Mouse (Mus musculus) heart, postnatal 36 days (tissue): Measurements from ENCODE around the gene Ift172. TPM values are rescaled to one million over a fixed set of nuclear protein-coding genes. Genes with fewer than 3 reads are reported as not detected.

ENCODE experiments used
- DNase-seq, 2 experiments: peaks; one replicate each; pipeline ENCODE4 v3.0.0; 2021 to 2022
- intact Hi-C: fragments of 180-260 bp; cut with DNase I; formaldehyde crosslinking; loops from one replicate; pipeline ENCODE4 v1.15.1; 2025
- total RNA-seq, 2 experiments: library from RNA; stranded (reverse); gene quantifications; 2 replicates each; pipeline ENCODE4 v1.2.3; 2021

Ift172 gene
- total RNA-seq, 2 experiments from 2014 or later: 36.8 to 43.6 TPM

DNA sequence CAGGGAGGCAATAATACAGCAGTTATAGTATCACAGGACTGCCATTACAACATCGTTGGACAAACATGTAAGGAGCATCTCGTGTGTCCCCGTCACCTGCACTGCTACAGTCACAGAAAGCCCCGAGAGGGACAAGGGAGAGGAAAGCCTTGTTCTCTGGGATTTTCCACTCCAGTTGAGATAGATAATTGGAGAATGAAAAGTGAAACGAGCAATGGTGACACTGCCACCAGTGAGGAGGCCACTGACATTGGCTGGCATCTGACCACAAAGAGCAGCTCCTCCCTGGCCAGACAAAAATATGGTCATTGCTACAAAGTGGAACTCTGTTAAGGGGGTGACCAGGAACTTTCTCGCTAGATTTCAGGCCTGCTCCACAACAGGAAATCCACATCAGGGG, 23.2 kb downstream of the Ift172 start:
- no peak for DNase-seq
- intact Hi-C loops: no loop called here

- peak in 1 of 2 experiments; percentile 28 for DNase-seq
- intact Hi-C loops: no loop called here
Measured at GRCm38 (mm10) chr5:31266101-31266500, 24.8 kb downstream of the Ift172 start.

DNA sequence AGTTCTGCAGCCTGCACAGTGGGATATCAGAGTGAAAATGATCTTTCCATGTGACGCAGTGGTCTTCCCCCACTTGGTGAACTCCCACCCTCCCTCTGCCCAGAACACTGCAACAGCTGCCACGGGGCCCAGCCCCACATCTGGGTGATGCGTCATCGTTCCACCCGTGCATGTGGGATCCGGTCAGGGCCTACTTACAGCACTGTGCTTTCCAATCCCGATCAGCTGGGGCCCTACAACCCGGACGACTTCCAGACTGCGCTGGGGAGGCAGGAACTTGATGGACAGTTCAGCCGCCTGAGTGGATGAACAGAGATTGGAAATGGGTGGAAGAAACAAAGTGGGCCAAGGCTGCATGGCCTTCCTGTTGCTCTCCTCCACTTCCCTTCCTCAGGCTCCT, 33.3 kb downstream of the Ift172 start:
- intact Hi-C loops: no loop called here
- no peak for DNase-seq

DNA sequence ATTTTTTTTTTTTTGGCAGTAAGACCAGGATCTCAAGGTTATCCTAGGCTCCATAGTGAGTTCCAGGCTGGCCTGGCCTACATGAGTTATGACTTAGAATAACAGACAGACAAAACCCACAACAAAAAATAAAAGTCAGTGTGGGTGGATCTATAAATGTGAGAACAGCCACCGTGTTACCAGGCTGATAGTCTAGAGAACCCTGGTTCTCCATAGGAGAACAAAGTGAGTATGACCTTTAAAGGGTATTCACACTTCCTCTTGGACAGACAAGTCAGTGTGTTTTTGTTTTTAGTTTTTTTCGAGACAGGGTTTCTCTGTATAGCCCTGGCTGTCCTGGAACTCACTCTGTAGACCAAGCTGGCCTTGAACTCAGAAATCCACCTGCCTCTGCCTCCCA, 34.9 kb downstream of the Ift172 start:
- intact Hi-C loops: no loop called here
- no peak for DNase-seq

DNA sequence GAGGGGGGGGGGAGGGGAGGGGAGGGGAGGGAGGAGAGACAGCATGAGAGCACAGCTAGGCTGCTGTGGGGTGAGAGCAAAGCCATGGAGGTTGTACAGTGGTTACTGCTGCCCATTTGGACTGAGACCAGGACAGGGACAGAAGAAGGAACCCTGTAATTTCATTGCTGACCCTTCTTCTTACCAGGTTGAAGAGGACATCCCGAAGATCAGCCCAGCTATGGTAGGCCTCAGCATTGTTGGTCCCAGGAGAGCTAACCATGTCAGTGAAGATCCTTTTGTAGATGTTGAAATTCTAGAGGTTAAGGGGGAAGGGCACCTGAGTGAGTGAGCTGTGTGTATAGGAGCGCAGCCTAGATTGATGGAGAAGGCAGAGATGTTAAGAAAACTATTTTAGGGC, 35.5 kb downstream of the Ift172 start:
- DNase-seq: no peak
- intact Hi-C loops: no loop called here

GRCm38 (mm10) chr5:31254901-31255300, 36.0 kb downstream of the Ift172 start:
- intact Hi-C loops: no loop called here

GRCm38 (mm10) chr5:31254452-31254851, 36.5 kb downstream of the Ift172 start:
- intact Hi-C loops: no loop called here

More at GRCm38 (mm10) chr5:31254901-31255300, 36.0 kb downstream of the Ift172 start:
- no peak for DNase-seq

GRCm38 (mm10) chr5:31253806-31254205, 37.1 kb downstream of the Ift172 start:
- intact Hi-C loops: no loop called here
- DNase-seq: no peak

More at GRCm38 (mm10) chr5:31254452-31254851, 36.5 kb downstream of the Ift172 start:
- peak; percentile 38 to 53 for DNase-seq

- no peak for DNase-seq
- intact Hi-C loops: no loop called here
Measured at GRCm38 (mm10) chr5:31252795-31253545, 37.9 kb downstream of the Ift172 start.

DNA sequence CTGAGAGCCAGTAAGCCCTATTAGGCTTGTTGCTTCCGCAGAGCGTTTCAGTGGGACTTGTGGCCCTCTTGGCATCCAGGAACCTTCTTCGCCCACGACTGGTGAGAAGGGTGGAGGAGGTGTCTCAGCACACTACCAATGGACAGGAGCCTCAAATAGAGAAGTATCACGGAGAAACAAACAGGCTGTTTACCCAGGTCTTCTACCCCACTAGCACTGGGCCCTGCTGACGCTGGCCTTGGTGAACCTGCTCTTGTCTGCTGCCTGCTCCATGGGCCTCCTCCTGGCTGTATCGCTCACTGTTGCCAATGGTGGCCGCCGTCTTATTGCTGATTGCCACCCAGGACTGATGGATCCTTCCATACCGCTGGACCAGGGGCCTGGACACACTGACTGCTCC, 38.8 kb downstream of the Ift172 start:
- intact Hi-C loops: no loop called here
- no peak for DNase-seq

- intact Hi-C loops: no loop called here
- DNase-seq: no peak
Measured at GRCm38 (mm10) chr5:31251541-31252101, 39.3 kb downstream of the Ift172 start, which contains the start of gene Krtcap3. Krtcap3 (plus strand) TSS chr5:31251691.

DNA sequence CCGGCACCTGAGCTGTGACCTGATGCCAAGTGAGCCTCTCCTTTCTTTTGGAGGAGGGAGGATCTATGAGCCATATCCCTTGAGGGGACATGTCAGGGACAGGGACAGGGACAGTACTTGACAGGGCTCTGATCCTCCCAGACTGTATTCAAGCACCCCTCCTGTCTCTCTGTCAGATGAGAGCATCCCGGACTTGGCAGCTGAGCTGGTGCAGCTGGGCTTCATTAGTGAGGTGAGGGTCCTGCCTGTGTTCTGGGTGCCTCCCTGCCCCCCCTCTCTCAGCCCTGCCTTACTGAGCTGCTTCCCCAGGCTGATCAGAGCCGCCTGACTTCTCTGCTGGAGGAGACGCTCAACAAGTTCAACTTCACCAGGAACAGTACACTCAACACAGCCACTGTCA, 40.2 kb downstream of the Ift172 start:
- intact Hi-C loops: no loop called here
- DNase-seq: no peak

GRCm38 (mm10) chr5:31242191-31242590, 48.7 kb downstream of the Ift172 start:
- no peak for DNase-seq
- intact Hi-C loops: no loop called here

GRCm38 (mm10) chr5:31241522-31242034, 49.3 kb downstream of the Ift172 start:
- intact Hi-C loops: loop anchor here (2.0 kb wide), 3 partner anchors 49 to 63 kb away; partner anchors contain the start of genes Eif2b4, Gm29609, Ift172 and Snx17
- DNase-seq: no peak

DNA sequence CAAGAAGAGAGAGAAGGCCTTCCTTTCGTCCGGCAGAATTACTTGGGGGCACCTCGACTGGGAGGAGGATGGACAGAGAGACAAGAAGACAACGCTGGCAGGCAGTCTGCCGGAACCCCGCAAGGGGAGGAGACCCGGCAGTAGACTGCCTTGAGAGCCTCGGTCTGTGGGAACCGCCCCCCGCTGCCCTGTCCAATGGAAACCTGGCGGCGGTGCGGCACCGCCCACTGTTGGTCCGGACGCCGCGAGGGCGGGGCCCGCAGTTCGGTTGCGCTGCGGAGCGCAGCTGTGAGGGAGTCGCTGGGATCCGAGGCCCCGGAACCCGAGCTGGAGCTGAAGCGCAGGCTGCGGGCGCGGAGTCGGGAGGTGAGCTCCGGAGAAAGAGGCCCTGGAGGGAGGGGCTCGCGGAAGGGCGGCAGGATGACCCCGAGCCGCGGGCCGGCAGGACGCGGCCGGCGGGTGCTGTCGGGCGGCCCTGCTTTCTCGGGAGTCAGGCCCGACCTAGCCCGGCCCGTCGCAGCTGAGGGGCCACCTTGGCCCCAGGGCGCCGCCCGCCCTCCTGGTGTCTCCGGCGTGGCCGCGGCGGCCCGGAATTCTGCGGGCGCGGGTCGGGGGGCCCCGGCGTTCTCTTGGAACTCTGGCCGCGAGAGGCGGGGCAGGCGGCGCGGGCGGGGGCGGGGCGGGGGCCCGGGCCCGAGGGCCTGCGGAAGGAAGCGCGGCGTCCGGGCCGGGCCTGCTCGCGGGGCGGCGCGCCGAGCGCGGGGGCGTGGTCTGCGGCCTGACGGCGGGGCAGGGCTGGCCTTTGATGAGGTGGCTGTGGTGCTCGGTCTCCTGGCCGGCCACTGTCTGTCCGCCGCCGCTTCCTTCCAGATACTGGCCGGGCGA, 50.0 kb downstream of the Ift172 start, which contains the start of the genes Nrbp1 and Gm9970:
Nrbp1 (plus strand) TSS at position 228 of the 885 bp plus-strand sequence.
Gm9970 (minus strand) TSS at position 596 of the 885 bp plus-strand sequence.
- DNase-seq: peak; percentile 95
- intact Hi-C loops: loop anchor here (1.0 to 2.0 kb wide), 4 partner anchors 20 to 62 kb away; partner anchors contain the start of genes Eif2b4, Gm29609, Ift172 and Snx17

DNA sequence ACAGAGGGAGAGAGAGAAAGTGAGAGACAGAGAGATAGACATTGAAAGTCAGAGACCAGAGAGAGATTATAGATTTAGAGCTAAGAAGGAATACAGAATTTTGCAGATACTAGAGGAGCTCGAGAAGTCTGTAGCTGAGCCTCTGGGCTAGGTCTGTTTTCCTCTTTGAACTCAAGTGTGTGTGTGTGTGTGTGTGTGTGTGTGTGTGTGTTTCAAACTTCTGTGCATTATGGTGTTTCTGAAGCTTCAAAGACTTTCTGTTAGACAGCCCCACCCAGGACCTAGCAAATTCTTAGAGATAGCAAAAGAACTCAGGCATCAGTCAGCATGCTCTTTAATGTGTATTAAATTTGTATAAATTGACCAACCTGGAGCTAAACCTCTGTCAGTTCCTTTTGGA, 64.3 kb downstream of the Ift172 start:
- intact Hi-C loops: no loop called here

GRCm38 (mm10) chr5:31222696-31223095, 68.2 kb downstream of the Ift172 start:
- intact Hi-C loops: loop anchor here (5.0 kb wide), 2 partner anchors 70 to 105 kb away; partner anchors contain the start of gene Ift172
- DNase-seq: no peak

More for the DNA sequence above, 64.3 kb downstream of the Ift172 start:
- DNase-seq: no peak

DNA sequence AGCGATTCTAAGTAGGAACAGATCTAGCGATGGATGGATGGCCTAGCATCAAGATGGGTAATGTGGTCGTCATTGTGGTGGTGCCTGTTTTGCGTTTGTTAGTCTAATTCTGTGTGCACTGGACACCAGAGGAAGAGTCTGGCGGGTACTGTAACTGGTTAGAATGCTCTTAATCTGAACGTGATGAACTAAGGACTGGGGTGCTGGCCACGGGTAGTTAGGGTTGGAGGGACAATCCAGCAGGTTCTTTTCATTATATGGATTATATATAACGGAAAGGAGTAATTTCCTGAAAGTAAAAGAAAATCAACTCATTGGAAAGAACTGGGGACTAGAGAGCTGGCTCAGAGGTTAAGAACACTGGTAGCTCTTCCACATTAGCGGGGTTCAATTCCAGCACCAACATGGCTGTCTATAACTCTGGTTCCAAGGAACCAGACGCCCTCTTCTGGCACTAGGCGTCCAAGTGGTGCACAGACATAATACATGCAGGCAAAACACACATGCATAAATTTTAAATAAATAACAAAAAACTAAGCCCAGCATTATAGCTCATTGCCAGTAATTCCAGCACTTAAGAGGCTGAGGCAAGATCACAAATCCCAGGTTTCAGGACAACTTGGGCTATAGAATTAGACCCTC, 69.5 kb downstream of the Ift172 start:
- intact Hi-C loops: loop anchor here (1.0 to 5.0 kb wide), 4 partner anchors 19 to 106 kb away; partner anchors contain the start of genes Ift172, Nrbp1 and Zfp513
- DNase-seq: no peak

- peak; percentile 99 for DNase-seq
- intact Hi-C loops: loop anchor here (1.0 to 5.0 kb wide), 4 partner anchors 18 to 107 kb away; partner anchors contain the start of genes Ift172, Nrbp1 and Zfp513
Measured at GRCm38 (mm10) chr5:31220448-31221303, 70.2 kb downstream of the Ift172 start, which contains the start of gene Ppm1g. Ppm1g (minus strand) TSS chr5:31220687.
